Mouse (Mus musculus) embryonic facial prominence, embryonic 15.5 days (tissue): ENCODE data around the gene Cpt2. TPM values are rescaled to one million over a fixed set of nuclear protein-coding genes. Genes with fewer than 3 reads are reported as not detected.

Source experiments
- ATAC-seq: fragments of 200-750 bp; cut with Nextera tagmentation; 2 replicates; pipeline ENCODE4 v1.8.0; 2017; ENCODE audit warnings: low read depth, moderate TSS enrichment; ENCODE audit not compliant: insufficient number of reproducible peaks, low FRiP score, low TSS enrichment
- H3K27ac ChIP-seq: fragments of 300-500 bp; sonication (generic); replicated peaks from 2 replicates; pipeline ENCODE4 v1.5.1; 2015; ENCODE audit warnings: mild to moderate bottlenecking, inconsistent platforms
- H3K27me3 ChIP-seq: fragments of 300-500 bp; sonication (generic); 2 replicates; pipeline ENCODE4 v1.6.1; 2015; ENCODE audit warnings: inconsistent platforms
- H3K36me3 ChIP-seq: fragments of 300-500 bp; sonication (generic); 2 replicates; pipeline ENCODE4 v1.6.1; 2015; ENCODE audit warnings: mild to moderate bottlenecking, inconsistent platforms
- H3K4me1 ChIP-seq: fragments of 300-500 bp; sonication (generic); 2 replicates; pipeline ENCODE4 v1.6.1; 2015; ENCODE audit warnings: inconsistent platforms
- H3K4me2 ChIP-seq: fragments of 300-500 bp; sonication (generic); replicated peaks from 2 replicates; pipeline ENCODE4 v1.6.1; 2015; ENCODE audit warnings: mild to moderate bottlenecking, inconsistent platforms
- H3K4me3 ChIP-seq: fragments of 300-500 bp; sonication (generic); replicated peaks from 2 replicates; pipeline ENCODE4 v1.5.1; 2015; ENCODE audit warnings: mild to moderate bottlenecking, inconsistent platforms
- H3K9ac ChIP-seq: fragments of 300-500 bp; sonication (generic); 2 replicates; pipeline ENCODE4 v1.6.1; 2015; ENCODE audit warnings: inconsistent platforms
- H3K9me3 ChIP-seq: fragments of 300-500 bp; sonication (generic); replicated peaks from 2 replicates; pipeline ENCODE4 v1.6.1; 2016; ENCODE audit warnings: inconsistent platforms
- WGBS: fragments of 180-500 bp; shearing (Covaris S2); methylation state at CpG from one replicate; pipeline ENCODE4 v1.1.7; 2015; 5-methylcytosine and 5-hydroxymethylcytosine counted together
- polyA plus RNA-seq: library from polyadenylated mRNA; unstranded; fragments of >200 nt; fragmentation: Nextera tagmentation; extraction: Ambion mirVana; gene quantifications from 2 replicates; pipeline ENCODE4 v1.2.1, GENCODE M21; 2015

Gene Cpt2
- polyA plus RNA-seq, 1 experiment from 2014 or later: 34.1 TPM

DNA sequence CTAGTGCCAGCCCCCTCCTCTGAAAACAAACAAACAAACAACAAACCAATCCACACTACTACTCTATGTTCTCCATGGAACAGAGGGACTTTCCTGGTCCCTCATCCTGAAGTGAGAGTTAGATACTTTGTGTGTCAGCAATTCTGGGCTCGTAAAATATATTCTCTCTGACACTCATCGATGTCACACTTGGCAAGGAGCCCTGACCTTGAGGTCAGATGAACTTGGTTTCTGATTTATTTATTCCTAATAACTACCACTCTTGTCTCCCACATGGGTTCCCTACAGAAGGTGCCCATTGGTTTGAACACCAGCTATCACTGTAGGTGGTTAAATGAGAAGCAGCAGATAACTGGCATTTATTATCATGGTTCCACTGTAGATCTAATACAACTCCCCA is 3.1 kb downstream of the Cpt2 start:
- Histone ChIP-seq H3K4me2 (no peak overlapping the region), H3K9me3 (no peaks in the 10 kb centered on the region), H3K9ac (no peak overlapping the region), H3K4me3 (no peak overlapping the region), H3K27ac (no peak overlapping the region), H3K27me3 (no peaks in the 10 kb centered on the region), H3K4me1 (peaks cover 21% of the 10 kb centered on the region), H3K36me3 (no peaks in the 10 kb centered on the region)
- WGBS: 86% methylated on average over 2 of the region's 2 CpGs
- ATAC-seq: no peak

DNA sequence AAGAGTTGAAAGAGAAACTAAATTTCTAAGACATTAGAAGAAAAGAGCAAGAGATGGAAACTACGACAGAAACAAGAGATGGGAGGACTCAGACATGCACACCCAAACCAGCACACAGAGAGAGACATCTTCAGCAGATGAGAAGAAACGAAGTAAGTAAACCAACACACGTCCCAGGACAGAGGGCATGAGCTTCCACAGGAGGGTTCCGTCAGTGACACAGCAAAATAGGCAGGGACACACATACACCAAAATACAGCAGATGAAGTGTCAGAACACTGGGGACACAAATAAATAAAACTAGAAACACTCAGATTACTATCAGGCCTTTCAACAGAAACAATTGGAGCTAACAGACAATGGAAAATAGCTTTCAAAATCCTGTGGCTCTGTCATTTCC is 13.4 kb downstream of the Cpt2 start:
- ATAC-seq: no peak
- no peak overlapping the region for H3K4me2 ChIP-seq
- H3K27me3 ChIP-seq: no peaks in the 10 kb centered on the region
- H3K4me1 ChIP-seq: no peaks in the 10 kb centered on the region
- H3K9me3 ChIP-seq: no peaks in the 10 kb centered on the region
- WGBS: 86% methylated on average over 4 of the region's 4 CpGs
- no peak overlapping the region for H3K4me3 ChIP-seq
- peaks cover 57% of the 10 kb centered on the region for H3K36me3 ChIP-seq
- H3K27ac ChIP-seq: no peak overlapping the region
- H3K9ac ChIP-seq: no peak overlapping the region

DNA sequence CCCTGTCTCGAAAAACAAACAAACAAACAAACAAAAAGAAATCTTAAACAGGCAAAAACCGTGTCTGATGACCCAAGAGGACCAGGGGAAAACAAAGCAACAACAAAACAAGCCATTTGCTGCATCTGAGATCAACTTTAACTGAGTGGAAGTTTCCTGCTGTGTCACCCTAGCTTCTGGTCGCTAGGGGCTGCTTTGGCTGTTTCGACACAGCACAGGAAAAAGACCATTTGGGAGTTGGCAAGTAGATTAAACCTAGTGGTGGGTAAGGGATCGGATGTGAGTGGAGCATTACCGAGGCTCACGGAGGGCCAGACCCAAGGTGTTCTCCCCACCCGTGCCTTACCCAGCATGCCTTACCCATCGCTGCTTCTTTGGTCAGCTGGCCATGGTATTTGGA is 16.8 kb downstream of the Cpt2 start:
- no peaks in the 10 kb centered on the region for H3K27me3 ChIP-seq
- WGBS: 85% methylated on average over 9 of the region's 9 CpGs
- no peak overlapping the region for H3K9ac ChIP-seq
- H3K27ac ChIP-seq: no peak overlapping the region
- H3K9me3 ChIP-seq: no peaks in the 10 kb centered on the region
- no peaks in the 10 kb centered on the region for H3K4me1 ChIP-seq
- no peak overlapping the region for H3K4me2 ChIP-seq
- no peak for ATAC-seq
- no peak overlapping the region for H3K4me3 ChIP-seq
- peaks cover 53% of the 10 kb centered on the region for H3K36me3 ChIP-seq

DNA sequence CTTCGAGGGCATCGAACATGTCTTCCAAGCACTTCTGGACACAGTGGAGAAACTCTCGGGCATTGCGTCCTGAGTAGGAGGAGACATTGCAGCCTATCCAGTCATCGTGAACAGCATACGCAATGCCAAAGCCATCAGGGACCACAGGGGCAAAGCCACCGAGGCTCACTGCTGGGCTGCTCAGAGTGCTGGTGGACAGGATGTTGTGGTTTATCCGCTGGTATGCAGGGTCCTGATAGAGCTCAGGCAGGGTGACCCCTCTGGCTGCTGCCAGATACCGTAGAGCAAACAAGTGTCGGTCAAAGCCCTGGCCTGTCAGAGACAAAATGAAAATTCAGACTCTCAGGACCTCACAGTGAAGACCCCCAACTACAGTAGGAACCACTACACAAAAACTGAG is 19.2 kb downstream of the Cpt2 start:
- Histone ChIP-seq H3K9me3 (no peaks in the 10 kb centered on the region), H3K4me1 (no peaks in the 10 kb centered on the region), H3K27ac (no peak overlapping the region), H3K4me3 (no peak overlapping the region), H3K9ac (no peak overlapping the region), H3K36me3 (peaks cover 48% of the 10 kb centered on the region), H3K27me3 (no peaks in the 10 kb centered on the region), H3K4me2 (no peak overlapping the region)
- ATAC-seq: no peak
- 92% methylated on average over 10 of the region's 10 CpGs for WGBS

DNA sequence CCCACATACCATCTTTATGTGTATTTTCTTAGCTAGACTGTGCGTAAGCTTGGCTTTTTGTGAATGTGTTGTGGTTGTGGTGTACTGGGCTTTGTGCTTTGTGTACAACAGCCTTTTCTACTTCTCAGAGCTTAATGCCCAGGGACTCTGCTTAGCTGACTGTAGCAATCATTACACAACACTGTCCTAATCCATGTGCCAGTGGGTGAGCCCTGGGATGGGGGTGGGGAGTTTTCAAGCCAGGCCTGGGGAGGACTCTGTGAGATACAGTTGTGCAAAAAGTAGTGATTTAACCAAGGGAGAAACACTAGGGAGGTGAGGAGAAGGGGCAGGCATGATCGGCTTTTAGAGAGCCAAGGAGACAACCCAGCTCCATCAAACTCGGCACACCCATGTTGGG is 23.2 kb downstream of the Cpt2 start:
- H3K27ac ChIP-seq: no peak overlapping the region
- H3K4me1 ChIP-seq: no peaks in the 10 kb centered on the region
- H3K9me3 ChIP-seq: no peaks in the 10 kb centered on the region
- no peaks in the 10 kb centered on the region for H3K27me3 ChIP-seq
- peaks cover 58% of the 10 kb centered on the region for H3K36me3 ChIP-seq
- no peak overlapping the region for H3K4me3 ChIP-seq
- H3K4me2 ChIP-seq: no peak overlapping the region
- no peak overlapping the region for H3K9ac ChIP-seq
- WGBS: 87% methylated on average over 3 of the region's 3 CpGs
- ATAC-seq: no peak

DNA sequence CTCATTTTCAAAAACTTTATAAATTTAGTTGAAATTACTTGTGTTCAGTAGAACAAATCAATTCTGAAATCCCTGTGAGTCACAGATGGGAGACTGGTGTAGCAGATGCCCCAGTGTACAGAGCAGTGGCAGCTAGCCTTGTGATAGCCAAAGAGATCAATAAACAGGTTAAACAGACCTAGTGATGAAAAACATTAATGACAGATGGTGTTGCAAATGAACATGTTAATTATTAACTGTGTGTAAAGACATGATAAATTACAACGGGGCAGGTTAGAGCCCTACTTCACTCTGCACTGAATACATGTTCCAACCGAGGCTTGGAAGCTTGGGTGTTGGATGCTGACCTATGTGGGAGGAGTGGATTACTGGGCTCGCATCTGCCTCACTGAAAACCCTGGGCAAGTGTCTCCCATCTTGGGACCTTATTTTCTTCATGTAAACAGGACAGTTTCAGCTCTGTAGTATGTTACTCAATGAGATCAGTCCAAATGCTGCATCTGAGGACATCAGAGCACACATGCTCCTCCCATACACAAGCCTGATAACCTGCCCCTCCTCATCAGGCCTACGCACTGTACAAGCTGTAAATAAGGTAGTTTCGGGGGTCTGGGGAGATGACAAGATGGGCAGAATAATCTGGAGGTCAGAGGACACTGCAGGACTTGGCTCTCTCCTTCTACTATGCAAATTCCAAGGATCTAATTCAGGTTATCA is 24.0 kb downstream of the Cpt2 start:
- Histone ChIP-seq H3K27me3 (no peaks in the 10 kb centered on the region), H3K4me2 (no peak overlapping the region), H3K4me3 (no peak overlapping the region), H3K4me1 (no peaks in the 10 kb centered on the region), H3K27ac (no peak overlapping the region), H3K36me3 (peaks cover 56% of the 10 kb centered on the region), H3K9ac (no peak overlapping the region), H3K9me3 (no peaks in the 10 kb centered on the region)
- ATAC-seq: no peak
- WGBS: 86% methylated on average over 5 of the region's 5 CpGs

DNA sequence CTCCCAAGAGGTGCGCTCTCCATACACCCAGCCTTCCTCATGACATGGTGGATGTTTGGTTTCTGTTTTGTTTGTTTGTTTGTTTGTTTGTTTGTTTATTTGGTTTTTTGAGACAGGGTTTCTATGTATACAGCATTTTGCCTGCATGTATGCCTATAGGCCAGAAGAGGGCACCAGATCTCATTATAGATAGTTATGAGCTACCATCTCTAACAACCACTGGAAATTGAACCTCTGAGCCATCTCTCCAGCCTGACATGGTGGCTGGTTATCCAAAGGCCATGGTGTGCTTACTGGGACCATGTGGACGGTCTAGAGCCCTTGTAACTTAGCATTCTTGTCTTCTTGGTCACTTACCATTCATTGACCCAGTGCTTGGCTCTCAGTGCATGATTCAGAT is 30.7 kb downstream of the Cpt2 start:
- WGBS: 50% methylated on average over 2 of the region's 2 CpGs
- Histone ChIP-seq H3K36me3 (peaks cover 60% of the 10 kb centered on the region), H3K27me3 (no peaks in the 10 kb centered on the region), H3K9ac (no peak overlapping the region), H3K4me3 (no peak overlapping the region), H3K4me1 (peaks cover 14% of the 10 kb centered on the region), H3K4me2 (no peak overlapping the region), H3K27ac (no peak overlapping the region), H3K9me3 (no peaks in the 10 kb centered on the region)
- no peak for ATAC-seq

DNA sequence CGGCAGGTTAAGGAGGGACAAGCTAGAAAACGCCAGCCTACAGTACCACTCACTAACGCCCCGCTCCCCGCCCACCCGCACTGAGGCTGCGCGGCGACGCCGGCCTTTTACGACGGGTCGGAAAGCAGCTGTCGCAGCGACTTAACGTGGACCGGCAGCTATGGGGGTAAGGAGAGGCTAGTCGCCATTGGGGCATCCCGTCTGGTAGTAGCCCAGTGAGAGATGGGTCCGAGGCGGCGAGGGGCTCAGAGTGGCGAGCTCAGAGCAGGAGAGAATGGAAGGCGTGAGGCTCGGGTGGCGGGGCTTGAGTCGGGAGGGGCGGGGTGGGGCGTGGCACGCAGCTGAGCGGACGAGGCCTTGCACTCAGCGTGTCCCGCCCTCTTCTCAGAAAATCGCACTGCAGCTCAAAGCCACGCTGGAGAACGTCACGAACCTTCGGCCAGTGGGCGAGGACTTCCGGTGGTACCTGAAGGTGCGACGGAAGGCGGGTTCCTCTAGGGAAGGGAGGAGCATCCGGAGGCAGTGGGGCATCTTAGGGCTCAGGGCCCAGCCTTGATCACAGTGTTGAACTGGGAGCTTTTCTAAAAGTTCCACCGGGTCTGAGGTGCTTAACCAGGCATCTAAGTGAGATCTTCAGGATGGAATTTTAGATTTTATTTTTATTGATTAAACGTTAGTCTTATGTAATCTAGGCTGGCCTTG is 33.5 kb downstream of the Cpt2 start, which contains the start of gene 0610037L13Rik:
TSS of gene 0610037L13Rik (plus strand) at position 83 of the 702 bp plus-strand sequence.
- no peaks in the 10 kb centered on the region for H3K9me3 ChIP-seq
- WGBS: under 1% methylated on average over 48 of the region's 48 CpGs
- H3K9ac ChIP-seq: peak within 1 kb of the TSS; percentile 42
- H3K4me3 ChIP-seq: peak within 1 kb of the TSS; percentile 65
- no peaks in the 10 kb centered on the region for H3K27me3 ChIP-seq
- peaks cover 56% of the 10 kb centered on the region for H3K36me3 ChIP-seq
- peak within 1 kb of the TSS; percentile 94 for H3K27ac ChIP-seq
- peak; percentile 97 for ATAC-seq
- peak within 1 kb of the TSS; percentile 84 for H3K4me2 ChIP-seq
- peaks cover 14% of the 10 kb centered on the region for H3K4me1 ChIP-seq

DNA sequence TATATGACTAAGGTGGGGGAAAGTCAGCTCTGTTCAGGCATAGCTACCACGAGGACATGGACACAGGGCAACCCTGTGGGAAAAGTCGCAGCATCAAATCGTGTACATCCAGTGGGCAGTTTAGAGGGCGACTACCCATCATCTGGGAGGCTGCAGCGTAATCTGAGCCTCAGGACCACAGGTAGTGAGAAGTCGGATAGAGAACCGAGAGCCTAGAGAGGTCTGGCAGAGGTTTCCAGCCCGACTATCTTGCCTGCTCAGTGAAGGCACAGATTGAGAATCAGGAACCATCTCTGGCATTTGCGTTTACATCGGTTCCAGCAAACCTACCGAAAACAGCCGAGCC is 34.1 kb downstream of the Cpt2 start:
- Histone ChIP-seq H3K27ac (peak overlapping the region; percentile 94), H3K9me3 (no peaks in the 10 kb centered on the region), H3K4me2 (peak overlapping the region; percentile 84), H3K4me3 (peak overlapping the region; percentile 65), H3K9ac (peak overlapping the region; percentile 42), H3K27me3 (no peaks in the 10 kb centered on the region), H3K4me1 (peaks cover 14% of the 10 kb centered on the region), H3K36me3 (peaks cover 56% of the 10 kb centered on the region)
- peak; percentile 4; the same call in 1 of the 2 replicates for ATAC-seq
- WGBS: 1% methylated on average over 12 of the region's 12 CpGs

DNA sequence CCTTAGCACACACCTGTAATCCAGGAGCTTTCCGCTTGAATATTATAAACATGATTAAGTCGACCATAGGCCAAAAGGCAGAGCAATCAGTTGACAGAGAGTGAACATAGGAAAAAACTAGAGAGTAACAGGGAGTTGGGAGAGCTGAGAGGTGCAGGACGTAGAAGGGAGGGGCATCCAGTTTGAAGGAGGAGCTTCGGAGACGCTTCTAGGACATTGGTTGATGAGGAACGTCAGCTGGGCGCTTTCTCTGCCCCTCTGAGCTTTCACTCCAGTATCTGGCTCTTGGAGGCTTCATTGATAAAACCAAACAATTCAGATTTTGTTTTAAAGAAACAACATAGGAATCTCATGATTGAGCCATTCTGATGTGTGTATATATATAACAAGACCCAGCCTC is 37.0 kb downstream of the Cpt2 start:
- no peaks in the 10 kb centered on the region for H3K27me3 ChIP-seq
- H3K9me3 ChIP-seq: no peaks in the 10 kb centered on the region
- H3K27ac ChIP-seq: no peak overlapping the region
- H3K4me1 ChIP-seq: peaks cover 14% of the 10 kb centered on the region
- 79% methylated on average over 7 of the region's 7 CpGs for WGBS
- no peak for ATAC-seq
- H3K4me2 ChIP-seq: no peak overlapping the region
- no peak overlapping the region for H3K9ac ChIP-seq
- H3K4me3 ChIP-seq: no peak overlapping the region
- H3K36me3 ChIP-seq: peaks cover 57% of the 10 kb centered on the region

DNA sequence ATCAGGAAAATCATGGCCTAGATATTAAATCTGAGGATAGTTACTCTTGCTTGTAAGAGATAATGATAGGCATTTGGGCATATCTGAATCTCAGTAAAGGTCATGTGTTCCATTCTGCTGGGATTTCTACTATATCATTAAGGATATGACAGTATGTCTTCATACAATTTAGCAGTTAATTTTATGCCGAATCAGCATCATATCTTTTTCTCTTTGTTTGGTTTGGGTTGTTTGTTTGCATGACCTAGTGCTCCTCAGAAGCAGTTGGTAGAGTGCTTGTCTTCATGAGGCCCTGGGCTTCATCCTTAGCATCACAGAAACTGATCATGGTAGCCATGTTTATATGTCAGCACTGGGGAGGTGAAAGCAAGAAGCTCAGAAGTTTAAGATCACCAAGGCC is 41.8 kb downstream of the Cpt2 start:
- H3K9ac ChIP-seq: no peak overlapping the region
- H3K9me3 ChIP-seq: no peaks in the 10 kb centered on the region
- peaks cover 53% of the 10 kb centered on the region for H3K36me3 ChIP-seq
- no peak overlapping the region for H3K27ac ChIP-seq
- no peak for ATAC-seq
- no peaks in the 10 kb centered on the region for H3K27me3 ChIP-seq
- no peak overlapping the region for H3K4me3 ChIP-seq
- peaks cover 11% of the 10 kb centered on the region for H3K4me1 ChIP-seq
- 90% methylated on average over 1 of the region's 1 CpGs for WGBS
- H3K4me2 ChIP-seq: no peak overlapping the region
